Mouse (Mus musculus): ENCODE measurements around the gene Camk2n1.

DNA sequence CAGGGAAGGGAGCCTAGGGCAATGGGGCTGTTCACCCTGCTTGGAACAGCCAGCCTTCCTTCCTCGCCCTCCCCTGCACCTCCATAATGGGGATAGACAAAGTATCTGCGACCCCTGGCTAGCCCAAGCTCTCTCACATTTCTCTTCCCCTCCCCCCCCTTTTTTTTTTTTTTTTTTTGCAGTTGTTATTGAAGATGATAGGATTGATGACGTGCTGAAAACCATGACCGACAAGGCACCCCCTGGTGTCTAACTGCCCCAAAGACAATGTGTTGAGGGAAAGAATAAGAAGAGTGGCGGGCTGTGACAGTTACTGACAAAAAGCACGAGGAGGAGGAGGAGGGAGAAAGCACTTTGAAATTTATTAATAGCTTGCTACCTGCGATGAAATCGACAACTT, 2.4 kb downstream of the Camk2n1 start:
- no peak for TF ChIP-seq POLR2A (IDR thresholded peaks at IDR 0.05; ENCODE audit: insufficient read depth, low read length)
- TF ChIP-seq CTCF (IDR thresholded peaks at IDR 0.05; ENCODE audit: low read depth, low read length) = no peak
